ENCODE assay signal across 7 mouse cellular contexts in the genomic region with DNA sequence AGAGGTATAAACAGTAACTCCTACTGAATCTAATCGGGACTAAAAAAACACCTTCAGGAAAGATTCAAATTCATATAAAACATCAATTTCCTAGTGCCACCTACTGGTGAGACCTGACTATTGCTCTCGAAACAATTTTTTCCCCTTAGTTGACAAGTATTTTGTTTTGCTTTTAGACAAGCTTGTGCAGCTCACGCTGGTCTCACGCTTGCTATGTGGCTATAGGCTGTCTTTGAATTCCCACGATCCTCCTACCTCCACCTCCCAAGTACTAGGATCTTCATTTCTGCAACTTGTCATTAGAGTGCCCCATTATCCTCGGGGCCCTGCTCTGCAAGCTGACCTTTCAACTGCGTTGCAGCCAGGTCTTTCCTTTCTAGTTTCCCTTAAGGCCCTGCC. TPM values are rescaled to one million over a fixed set of nuclear protein-coding genes. Genes with fewer than 3 reads are reported as not detected.
DNase-seq lines count a peak whose midpoint lies in the region; ATAC-seq and TF ChIP-seq lines count a peak whose summit lies in the region.

No protein-coding gene starts in this region.

- H3K27ac ChIP-seq in brown adipose tissue, adult 24 weeks (replicated peaks; ENCODE audit: low read depth, low read length) = peak overlapping the region; percentile 61
- peak overlapping the region; percentile 73 for H3K27ac ChIP-seq in forebrain, embryonic 16.5 days (ENCODE audit: low read length)
- peak overlapping the region; percentile 93 for H3K27ac ChIP-seq in kidney, postnatal 0 days
- peak overlapping the region; percentile 86 for H3K27ac ChIP-seq in lung, embryonic 16.5 days (ENCODE audit: low read length)

- H3K27me3 ChIP-seq in forebrain, embryonic 16.5 days (replicated peaks; ENCODE audit: control insufficient read depth, insufficient read depth, low read length) = no peaks in the 10 kb centered on the region
- no peaks in the 10 kb centered on the region for H3K27me3 ChIP-seq in kidney, postnatal 0 days (ENCODE audit: insufficient read depth, low read length)
- no peaks in the 10 kb centered on the region for H3K27me3 ChIP-seq in lung, embryonic 16.5 days (ENCODE audit: control insufficient read depth, insufficient read depth, low read depth, low read length)

- H3K9ac ChIP-seq in forebrain, embryonic 16.5 days (replicated peaks; ENCODE audit: low read depth, low read length) = 0 out of 2 replicates have a peak overlapping the region, but pooled peaks have one; percentile 7
- H3K9ac ChIP-seq in kidney, postnatal 0 days (ENCODE audit: low read depth, low read length) = no peak overlapping the region
- peak overlapping the region; percentile 43 for H3K9ac ChIP-seq in lung, embryonic 16.5 days (ENCODE audit: low read length)

- H3K36me3 ChIP-seq in forebrain, embryonic 16.5 days (ENCODE audit: control insufficient read depth, insufficient read depth) = no peaks in the 10 kb centered on the region
- H3K36me3 ChIP-seq in kidney, postnatal 0 days (ENCODE audit: insufficient read depth, low read length) = no peaks in the 10 kb centered on the region
- no peaks in the 10 kb centered on the region for H3K36me3 ChIP-seq in lung, embryonic 16.5 days (ENCODE audit: control insufficient read depth, insufficient read depth, low read length)

- H3K9me3 ChIP-seq in forebrain, embryonic 16.5 days (ENCODE audit: control insufficient read depth, low read length) = no peaks in the 10 kb centered on the region
- H3K9me3 ChIP-seq in kidney, postnatal 0 days (replicated peaks; ENCODE audit: low read length) = no peaks in the 10 kb centered on the region
- no peaks in the 10 kb centered on the region for H3K9me3 ChIP-seq in lung, embryonic 16.5 days (ENCODE audit: control insufficient read depth, low read length)

- peak overlapping the region; percentile 64 for H3K4me2 ChIP-seq in forebrain, embryonic 16.5 days (ENCODE audit: low read length)
- H3K4me2 ChIP-seq in kidney, postnatal 0 days (ENCODE audit: low read length) = peak overlapping the region; percentile 63
- peak overlapping the region; percentile 54 for H3K4me2 ChIP-seq in lung, embryonic 16.5 days (ENCODE audit: low read depth, low read length)

- 0% methylated on average over 7 of the region's 7 CpGs for WGBS in forebrain, embryonic 16.5 days
- WGBS in kidney, postnatal 0 days = under 1% methylated on average over 7 of the region's 7 CpGs
- under 1% methylated on average over 7 of the region's 7 CpGs for WGBS in lung, embryonic 16.5 days

- peak; percentile 84 for TF ChIP-seq CTCF in kidney, postnatal 0 days (IDR thresholded peaks at IDR 0.05; ENCODE audit: low read depth)

- DNase-seq in spleen, postnatal 4 days (ENCODE audit: low spot score in 2 of 2) = peak; percentile 34 to 70
- no peak for DNase-seq in spleen, adult 12 weeks (ENCODE audit: low spot score)
- peak; percentile 93 for DNase-seq in kidney, postnatal 0 days (ENCODE audit: low spot score)
- DNase-seq in right cerebral cortex, postnatal 14 days = peak; percentile 24

- peak; percentile 54 for ATAC-seq in forebrain, embryonic 16.5 days
- ATAC-seq in kidney, postnatal 0 days (replicated peaks; ENCODE audit: low FRiP score, low read depth) = peak; percentile 49; the same call in 1 of the 2 replicates
- peak; percentile 47 for ATAC-seq in lung, embryonic 16.5 days (ENCODE audit: low read depth)

- H3K4me1 ChIP-seq in brown adipose tissue, adult 24 weeks (ENCODE audit: control insufficient read depth, insufficient read depth, insufficient read length, low read length) = peaks cover 6% of the 10 kb centered on the region
- H3K4me1 ChIP-seq in forebrain, embryonic 16.5 days (replicated peaks; ENCODE audit: control insufficient read depth, insufficient read depth, low read length) = peaks cover 15% of the 10 kb centered on the region
- H3K4me1 ChIP-seq in kidney, postnatal 0 days (replicated peaks; ENCODE audit: insufficient read depth, low read length) = 0 out of 2 replicates have a peak, but pooled peaks cover 9% of the 10 kb centered on the region
- H3K4me1 ChIP-seq in lung, embryonic 16.5 days (replicated peaks; ENCODE audit: control insufficient read depth, insufficient read depth, low read length) = peaks cover 12% of the 10 kb centered on the region

- H3K4me3 ChIP-seq in brown adipose tissue, adult 24 weeks (ENCODE audit: insufficient read depth, low read depth, low read length) = peak overlapping the region; percentile 60
- peak overlapping the region; percentile 88 for H3K4me3 ChIP-seq in forebrain, embryonic 16.5 days (replicated peaks; ENCODE audit: low read length)
- peak overlapping the region; percentile 94 for H3K4me3 ChIP-seq in kidney, postnatal 0 days (replicated peaks; ENCODE audit: low read depth, low read length)
- H3K4me3 ChIP-seq in lung, embryonic 16.5 days (ENCODE audit: low read length) = peak overlapping the region; percentile 92

RNA-seq across cellular contexts. Expression of gene Tmem87b, which starts 0.5 kb away (rescaled TPM):
- 12.9 and 13.7 TPM in 2 replicates for polyA plus RNA-seq in brown adipose tissue, adult 24 weeks (2012; ENCODE audit: insufficient read depth, insufficient read length, missing spikeins)
- 45.3 and 45.5 TPM in 2 replicates for polyA plus RNA-seq in forebrain, embryonic 16.5 days (2015; fragmentation: Nextera tagmentation; extraction: Ambion mirVana)
- 33.0 and 33.1 TPM in 2 replicates for polyA plus RNA-seq in kidney, postnatal 0 days (2015; fragmentation: Nextera tagmentation; extraction: Ambion mirVana)
- polyA plus RNA-seq in lung, embryonic 16.5 days (2015; fragmentation: Nextera tagmentation; extraction: Ambion mirVana) = 35.0 and 35.4 TPM in 2 replicates

RNA-seq across cellular contexts. Expression of gene Fbln7, which starts 45.4 kb away (rescaled TPM):
- polyA plus RNA-seq in brown adipose tissue, adult 24 weeks (2012; ENCODE audit: insufficient read depth, insufficient read length, missing spikeins) = 1.7 and 2.5 TPM in 2 replicates
- 1.7 and 2.4 TPM in 2 replicates for polyA plus RNA-seq in forebrain, embryonic 16.5 days (2015; fragmentation: Nextera tagmentation; extraction: Ambion mirVana)
- polyA plus RNA-seq in kidney, postnatal 0 days (2015; fragmentation: Nextera tagmentation; extraction: Ambion mirVana) = 7.9 and 8.0 TPM in 2 replicates
- 7.9 and 8.0 TPM in 2 replicates for polyA plus RNA-seq in lung, embryonic 16.5 days (2015; fragmentation: Nextera tagmentation; extraction: Ambion mirVana)
